Mouse (Mus musculus): ENCODE results near the gene Tulp2.
"Not testable (repeated sequence)": the region's sequence is repeated elsewhere in the genome, so short reads cannot be mapped to it uniquely, and the experiment has no call there.

The Tulp2 gene

DNA sequence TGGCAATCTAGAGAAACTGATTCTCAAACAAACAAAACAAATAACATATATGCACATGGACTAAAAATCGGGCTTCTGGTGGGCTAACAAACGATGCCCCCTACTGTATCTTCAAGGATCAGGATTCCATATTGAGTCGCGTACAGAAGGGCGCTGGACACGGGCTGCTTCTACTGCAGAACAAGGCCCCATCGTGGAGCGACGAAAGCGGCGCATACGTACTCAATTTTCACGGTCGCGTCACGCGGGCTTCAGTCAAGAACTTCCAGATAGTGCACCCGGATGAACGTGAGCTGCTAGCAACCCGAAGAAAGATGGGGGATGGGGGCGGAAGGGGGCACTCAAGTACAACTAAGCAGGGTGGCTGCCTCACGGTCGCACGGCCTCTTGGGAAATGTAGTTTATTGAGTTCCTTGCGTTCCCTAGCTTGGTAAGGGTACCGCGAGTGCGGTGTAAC is 40.1 kb downstream of the Tulp2 start:
- peak; percentile 95 to 97 for DNase-seq (ENCODE audit: low spot score in 2 of 2)

GRCm38 (mm10) chr7:45522194-45522752 is 40.6 kb downstream of the Tulp2 start:
- no peak for DNase-seq (ENCODE audit: low spot score in 2 of 2)

GRCm38 (mm10) chr7:45522957-45523676 is 41.4 kb downstream of the Tulp2 start:
- DNase-seq (ENCODE audit: low spot score in 2 of 2), result no peak

DNA sequence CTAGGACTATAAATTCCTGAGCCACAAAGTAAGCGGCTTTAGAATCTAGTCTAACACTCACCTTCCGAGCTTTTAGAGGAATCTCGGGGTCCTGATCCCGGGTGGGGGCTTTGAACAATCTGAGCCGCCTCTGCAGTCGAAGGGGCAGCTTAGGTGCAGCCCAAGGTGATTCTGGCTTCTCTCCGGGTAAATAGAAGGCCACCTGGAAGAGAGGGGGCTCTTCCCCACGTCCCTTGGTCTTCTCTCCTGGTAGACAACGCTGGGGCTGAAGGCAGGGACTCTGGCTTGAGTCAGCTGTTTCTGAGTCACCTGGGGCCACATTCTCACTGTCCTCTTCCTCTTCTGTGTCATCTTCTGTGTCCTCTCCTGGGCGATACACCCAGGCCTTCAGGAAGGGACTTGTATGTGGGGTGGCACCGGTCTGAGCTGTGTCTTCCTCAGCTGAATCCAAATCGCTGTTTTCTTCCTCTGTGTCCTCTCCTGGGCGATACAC is 42.0 kb downstream of the Tulp2 start:
- no peak for DNase-seq (ENCODE audit: low spot score in 2 of 2)

DNA sequence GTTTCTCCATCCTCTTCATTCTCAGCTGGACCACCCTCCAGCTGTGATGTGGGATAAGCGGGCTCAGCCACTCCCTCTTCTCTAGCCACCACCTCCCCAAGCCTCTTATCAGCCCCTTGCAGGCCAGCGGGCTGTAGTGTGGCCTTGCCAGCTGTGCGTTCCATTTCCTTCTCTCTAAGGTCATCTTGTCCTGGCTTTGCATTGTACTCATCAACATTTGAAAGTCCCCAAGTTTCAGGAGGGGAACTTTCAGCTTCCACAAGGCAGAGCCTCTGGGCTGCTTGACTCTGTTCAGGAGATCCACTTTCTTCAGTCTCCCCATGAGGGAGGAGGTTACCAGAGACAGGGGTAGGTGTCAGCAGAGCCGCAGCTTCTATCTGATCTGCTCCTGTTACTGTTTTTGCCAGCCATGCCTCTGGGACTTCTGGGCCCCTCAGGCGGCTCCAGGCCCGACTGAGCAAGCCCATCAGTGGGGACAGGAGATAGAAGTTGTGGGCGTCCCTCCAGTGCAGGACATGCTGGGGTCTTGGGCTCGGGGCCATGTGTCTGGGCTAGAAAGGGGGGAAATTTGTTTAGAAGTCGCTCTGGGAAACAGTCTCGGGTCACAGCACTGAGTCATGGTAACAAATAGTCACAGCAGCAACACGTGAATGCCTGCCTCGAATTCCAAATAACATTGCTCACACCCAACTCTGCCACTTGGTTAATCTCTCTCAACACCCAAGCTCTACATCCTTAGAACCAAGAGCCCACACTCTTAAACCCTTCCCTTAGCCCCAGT is 43.4 kb downstream of the Tulp2 start:
- DNase-seq (ENCODE audit: low spot score in 2 of 2), result no peak

DNA sequence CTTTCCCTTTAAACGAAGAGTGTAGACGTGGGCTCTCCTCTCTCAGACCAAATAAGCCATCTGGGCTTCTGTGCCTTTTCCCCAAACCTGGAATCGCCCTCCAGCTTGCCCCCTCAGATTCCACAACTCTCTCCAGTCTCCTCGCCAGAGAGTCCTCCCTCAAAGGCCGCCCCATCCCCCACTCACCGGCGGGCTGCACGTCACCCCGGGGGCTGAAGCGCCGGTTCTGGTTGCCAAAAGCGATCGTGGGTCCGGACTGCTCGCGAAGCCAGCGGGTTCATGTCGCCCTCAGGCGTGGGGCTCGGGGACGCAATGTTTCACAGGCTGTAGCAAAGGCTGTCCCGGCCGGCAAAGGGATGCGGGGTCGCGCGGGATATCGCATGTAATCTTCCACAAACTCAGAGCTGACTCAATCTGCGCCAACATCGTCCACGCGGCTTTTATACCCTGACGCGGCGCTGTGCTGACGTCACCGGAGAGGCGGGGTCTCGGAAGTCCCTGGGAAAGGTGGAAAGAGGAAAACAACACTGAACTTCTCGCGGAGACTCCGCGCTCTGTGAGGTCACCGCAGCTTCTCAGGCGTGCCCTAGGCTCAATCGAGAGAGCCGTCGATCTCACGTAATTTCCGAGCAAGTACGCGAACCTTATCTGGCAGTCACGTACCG is 44.3 kb downstream of the Tulp2 start, which contains the start of the genes Ppp1r15a and Plekha4:
TSS of gene Ppp1r15a (minus strand) at position 460 of the 665 bp plus-strand sequence.
TSS of gene Plekha4 (plus strand) at position 522 of the 665 bp plus-strand sequence.
- peak; percentile 95 to 96 for DNase-seq (ENCODE audit: low spot score in 2 of 2)

- DNase-seq (ENCODE audit: low spot score in 2 of 2), result no peak
Measured at GRCm38 (mm10) chr7:45526474-45527120, 44.9 kb downstream of the Tulp2 start.

DNA sequence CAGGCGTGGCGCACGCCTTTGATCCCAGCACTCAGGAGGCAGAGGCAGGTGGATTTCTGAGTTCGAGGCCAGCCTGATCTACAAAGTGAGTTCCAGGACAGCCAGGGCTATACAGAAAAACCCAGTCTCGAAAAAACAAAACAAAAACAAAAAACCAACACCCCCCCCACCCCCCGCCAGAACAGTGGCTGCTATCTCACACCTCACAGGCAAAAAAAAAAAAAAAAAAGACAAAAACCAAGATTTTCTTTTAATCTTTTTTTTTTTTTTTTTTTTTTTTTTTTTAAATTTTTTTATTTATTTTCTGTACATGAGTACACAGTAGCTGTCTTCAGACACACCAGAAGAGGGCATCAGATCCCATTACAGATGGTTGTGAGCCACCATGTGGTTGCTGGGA is 45.5 kb downstream of the Tulp2 start:
- not testable (repeated sequence) for DNase-seq (ENCODE audit: low spot score in 2 of 2)

DNA sequence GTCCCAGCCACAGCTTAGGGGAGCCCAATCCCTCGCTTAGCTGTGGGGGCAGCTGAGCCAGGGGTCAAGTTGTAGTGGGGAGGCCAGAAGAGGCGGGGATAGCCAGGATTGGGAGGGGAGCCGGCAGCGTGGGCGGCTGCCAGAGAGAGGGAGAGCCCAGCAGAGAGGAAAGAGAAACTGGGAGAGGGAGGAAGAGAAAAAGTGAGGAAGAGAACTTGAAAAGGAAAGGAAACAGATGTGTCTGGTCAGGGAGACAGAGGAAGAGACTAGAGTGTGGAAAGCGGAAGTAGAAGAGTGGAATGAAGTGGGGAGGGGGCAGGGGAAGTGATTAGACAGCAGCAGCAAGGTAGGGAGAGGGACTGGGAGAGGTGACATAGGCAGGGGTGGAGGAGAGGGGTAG is 47.8 kb downstream of the Tulp2 start:
- DNase-seq (ENCODE audit: low spot score in 2 of 2), result no peak

- DNase-seq (ENCODE audit: low spot score in 2 of 2), result no peak
Measured at GRCm38 (mm10) chr7:45530643-45531042, 49.0 kb downstream of the Tulp2 start.

- no peak for DNase-seq (ENCODE audit: low spot score in 2 of 2)
Measured at GRCm38 (mm10) chr7:45535676-45536075, 54.0 kb downstream of the Tulp2 start.

GRCm38 (mm10) chr7:45537602-45538001 is 55.9 kb downstream of the Tulp2 start:
- DNase-seq (ENCODE audit: low spot score in 2 of 2), result no peak

DNA sequence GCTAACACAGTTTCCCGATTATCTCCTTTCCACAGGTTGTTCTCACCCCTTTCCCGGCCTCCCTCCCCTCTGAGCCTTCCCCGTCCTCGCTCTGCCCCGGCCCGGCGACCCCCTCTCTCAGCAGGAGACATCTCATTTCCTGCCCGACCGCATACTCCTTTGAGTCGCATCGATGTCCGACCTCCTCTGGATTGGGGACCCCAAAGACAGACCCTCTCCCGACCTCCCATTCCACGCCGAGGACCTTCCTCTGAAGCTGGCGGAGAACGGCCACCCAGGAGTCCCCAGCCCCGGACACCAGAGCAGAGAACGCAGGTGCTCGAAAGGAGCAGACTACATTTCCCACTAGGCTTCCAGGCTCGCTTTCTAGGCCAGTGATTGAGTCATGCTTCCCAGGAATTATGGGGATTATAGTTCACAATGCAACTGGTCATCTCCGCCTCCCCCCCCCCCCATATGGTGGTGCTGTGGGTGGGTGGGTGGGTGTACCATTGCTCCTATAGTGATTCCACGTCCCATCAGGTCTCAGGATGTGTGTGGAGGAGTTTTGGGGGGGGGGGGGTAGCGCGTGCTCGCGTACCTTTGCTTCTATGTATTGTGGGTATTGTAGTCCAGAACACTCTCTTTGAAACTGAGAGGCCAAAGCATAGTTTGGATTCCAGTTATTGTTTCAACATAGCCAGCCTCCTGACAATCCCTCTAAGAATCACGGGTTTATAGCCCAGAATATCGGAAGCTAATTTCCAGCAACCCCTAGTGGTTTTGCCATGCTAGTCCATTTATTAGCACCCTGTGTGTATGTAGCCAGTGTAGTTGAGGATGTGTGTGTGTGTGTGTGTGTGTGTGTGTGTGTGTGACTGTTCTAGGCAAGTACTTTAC is 56.7 kb downstream of the Tulp2 start:
- DNase-seq (ENCODE audit: low spot score in 2 of 2), result peak; percentile 80 to 85

- no peak for DNase-seq (ENCODE audit: low spot score in 2 of 2)
Measured at GRCm38 (mm10) chr7:45539095-45539494, 57.4 kb downstream of the Tulp2 start.

- DNase-seq (ENCODE audit: low spot score in 2 of 2), result no peak
Measured at GRCm38 (mm10) chr7:45540213-45540612, 58.5 kb downstream of the Tulp2 start.

GRCm38 (mm10) chr7:45544525-45544924 is 62.8 kb downstream of the Tulp2 start:
- no peak for DNase-seq (ENCODE audit: low spot score in 2 of 2)

- DNase-seq (ENCODE audit: low spot score in 2 of 2), result no peak
Measured at GRCm38 (mm10) chr7:45549641-45550436, 68.2 kb downstream of the Tulp2 start.

DNA sequence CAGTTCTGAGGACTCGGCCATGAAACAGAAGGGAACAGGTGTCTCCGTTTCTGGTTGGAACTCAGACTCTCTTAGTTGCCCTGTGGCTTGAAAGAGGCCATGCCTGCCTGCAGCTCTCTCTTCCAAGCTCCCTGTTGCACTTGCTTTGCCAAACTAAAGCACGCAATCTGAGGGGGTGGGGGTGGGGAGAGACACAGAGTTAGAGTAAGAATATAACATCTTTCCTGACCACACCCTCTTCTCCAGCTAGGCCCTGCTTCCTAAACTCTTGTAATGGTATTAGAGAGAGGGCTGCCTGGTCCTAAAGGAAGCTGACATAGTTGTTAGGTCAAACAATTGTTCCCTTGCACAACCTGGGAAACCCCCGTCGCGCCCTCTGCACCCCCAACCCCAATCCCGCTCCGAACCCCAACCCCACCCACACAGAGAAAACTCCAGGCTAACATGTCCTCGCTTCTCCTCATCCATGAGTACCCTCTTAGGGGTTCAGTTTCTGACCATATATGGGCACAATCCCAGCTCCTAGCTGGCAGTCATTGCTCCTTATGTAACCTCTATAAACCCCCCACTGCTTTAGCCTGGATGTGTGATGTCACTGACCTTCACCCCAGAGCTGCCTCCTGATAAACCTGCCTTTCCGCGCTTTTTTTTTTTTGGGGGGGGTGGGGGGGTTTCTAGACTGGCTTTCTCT is 69.3 kb downstream of the Tulp2 start:
- DNase-seq (ENCODE audit: low spot score in 2 of 2), result no peak

GRCm38 (mm10) chr7:45551512-45551883 is 69.8 kb downstream of the Tulp2 start:
- DNase-seq (ENCODE audit: low spot score in 2 of 2), result no peak

Measured in right cerebral cortex, postnatal 10 days (tissue).